Mouse (Mus musculus) E14TG2a.4 (cell line): Measurements from ENCODE around the gene Llgl2.

Source experiments
- H3K27me3 ChIP-seq: 2 replicates; pipeline ENCODE4 v1.6.1; 2014; ENCODE audit warnings: low read length, control low read depth; ENCODE audit not compliant: insufficient read depth
- H3K36me3 ChIP-seq: 2 replicates; pipeline ENCODE4 v1.6.1; 2014; ENCODE audit warnings: low read length, control low read depth; ENCODE audit not compliant: insufficient read depth
- H3K4me1 ChIP-seq: replicated peaks from 2 replicates; pipeline ENCODE4 v1.6.1; 2014; ENCODE audit warnings: low read depth, low read length, control low read depth
- H3K4me3 ChIP-seq: replicated peaks from 2 replicates; pipeline ENCODE4 v1.5.1; 2014; ENCODE audit warnings: mild to moderate bottlenecking, low read length
- H3K9me3 ChIP-seq: 2 replicates; pipeline ENCODE4 v1.6.1; 2014; ENCODE audit warnings: low read length, control low read depth
- CTCF ChIP-seq: conservative IDR thresholded peaks from 2 replicates; pipeline ENCODE4 v1.5.1; 2014; ENCODE audit warnings: low read length
- NANOG ChIP-seq: IDR thresholded peaks from 2 replicates; pipeline ENCODE4 v1.6.1; 2014; ENCODE audit warnings: borderline replicate concordance, low read length, mixed read lengths
- POU5F1 ChIP-seq: IDR thresholded peaks from 2 replicates; pipeline ENCODE4 v1.6.1; 2014; ENCODE audit warnings: low read length, borderline replicate concordance

Llgl2 gene

DNA sequence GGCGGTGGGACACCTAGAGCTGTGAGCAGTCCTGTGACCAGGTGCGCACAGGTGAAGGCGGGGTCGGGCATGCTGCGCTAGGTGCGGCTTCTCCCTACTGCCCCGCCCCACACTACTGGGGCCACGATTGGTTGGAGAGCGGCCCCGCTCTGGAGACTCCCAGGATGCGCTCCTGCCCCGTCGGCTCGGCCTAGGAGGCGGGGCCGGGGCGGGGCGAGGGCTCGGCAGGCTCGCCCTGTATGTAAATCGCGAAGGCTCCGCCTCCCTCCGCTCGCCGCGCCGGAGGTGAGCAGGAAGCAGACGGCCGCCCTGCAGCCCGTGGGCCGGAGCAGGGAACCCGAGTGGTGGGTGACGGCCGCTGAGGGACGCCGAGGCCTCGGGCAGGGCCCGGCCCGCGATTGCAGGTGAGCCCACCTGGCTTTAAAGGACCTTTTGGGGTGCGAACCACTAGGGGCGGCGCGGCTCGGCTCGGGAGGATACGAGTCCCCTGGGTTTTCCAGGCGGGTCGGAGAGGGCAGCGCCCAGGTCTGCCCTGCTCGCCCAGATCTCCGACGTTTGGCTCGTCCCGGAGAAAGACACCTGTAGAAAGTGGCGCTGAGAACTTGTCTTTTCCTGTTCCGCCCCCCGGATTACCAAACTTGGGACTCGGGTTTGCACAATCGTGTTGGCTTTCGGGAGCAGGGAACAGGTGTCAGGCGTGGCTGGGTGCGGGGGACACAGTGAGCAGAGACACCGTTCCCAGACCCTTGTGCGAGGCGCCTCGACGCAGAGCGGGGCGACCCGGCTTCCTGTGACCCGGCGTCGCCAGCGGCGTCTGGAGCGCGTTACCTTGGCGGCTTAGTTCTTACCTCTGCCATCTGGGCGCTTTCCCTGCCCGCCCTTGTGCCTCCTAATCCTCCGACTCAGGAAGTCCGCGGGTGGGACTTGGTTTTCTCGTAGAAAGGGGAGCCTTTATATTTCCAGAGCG is at the start of gene Llgl2:
Gene Llgl2, plus strand, starts transcription at position 276 of the 967 bp plus-strand sequence.
- peaks cover 77% of the 10 kb centered on the region for H3K4me1 ChIP-seq
- no peaks in the 10 kb centered on the region for H3K27me3 ChIP-seq
- H3K9me3 ChIP-seq = no peaks in the 10 kb centered on the region

DNA sequence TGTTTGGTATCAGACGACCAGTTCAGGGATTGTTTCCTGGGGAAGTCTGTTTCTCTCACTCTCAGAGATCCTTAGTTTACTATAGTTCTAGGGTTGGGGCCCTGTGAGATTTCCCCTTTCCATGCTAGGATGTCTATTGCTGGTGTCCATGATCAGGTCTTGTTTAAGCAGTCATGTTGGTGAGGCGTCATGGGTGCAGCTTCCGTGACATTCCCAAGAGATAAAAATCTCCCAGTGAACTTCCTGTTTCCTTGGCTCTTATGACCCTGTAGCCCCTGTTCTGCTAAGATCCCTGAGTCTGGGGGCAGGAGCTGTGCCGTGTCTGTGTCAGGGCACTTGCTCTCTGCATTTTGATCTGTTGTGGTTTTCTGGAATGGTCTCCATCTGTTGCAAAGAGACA is 49.2 kb upstream of the Llgl2 start:
- no peaks in the 10 kb centered on the region for H3K27me3 ChIP-seq
- TF ChIP-seq NANOG = no peak
- TF ChIP-seq CTCF = no peak
- no peak for TF ChIP-seq POU5F1
- H3K9me3 ChIP-seq = no peaks in the 10 kb centered on the region
- peaks cover 52% of the 10 kb centered on the region for H3K4me1 ChIP-seq
- no peaks in the 10 kb centered on the region for H3K36me3 ChIP-seq
- H3K4me3 ChIP-seq = no peak overlapping the region

More for the DNA sequence above, at the start of gene Llgl2:
- Histone ChIP-seq H3K36me3 (peaks cover 50% of the 10 kb centered on the region), H3K4me3 (peak within 1 kb of the TSS; percentile 93)
- TF ChIP-seq POU5F1 = no peak
- no peak for TF ChIP-seq NANOG
- TF ChIP-seq CTCF = no peak

DNA sequence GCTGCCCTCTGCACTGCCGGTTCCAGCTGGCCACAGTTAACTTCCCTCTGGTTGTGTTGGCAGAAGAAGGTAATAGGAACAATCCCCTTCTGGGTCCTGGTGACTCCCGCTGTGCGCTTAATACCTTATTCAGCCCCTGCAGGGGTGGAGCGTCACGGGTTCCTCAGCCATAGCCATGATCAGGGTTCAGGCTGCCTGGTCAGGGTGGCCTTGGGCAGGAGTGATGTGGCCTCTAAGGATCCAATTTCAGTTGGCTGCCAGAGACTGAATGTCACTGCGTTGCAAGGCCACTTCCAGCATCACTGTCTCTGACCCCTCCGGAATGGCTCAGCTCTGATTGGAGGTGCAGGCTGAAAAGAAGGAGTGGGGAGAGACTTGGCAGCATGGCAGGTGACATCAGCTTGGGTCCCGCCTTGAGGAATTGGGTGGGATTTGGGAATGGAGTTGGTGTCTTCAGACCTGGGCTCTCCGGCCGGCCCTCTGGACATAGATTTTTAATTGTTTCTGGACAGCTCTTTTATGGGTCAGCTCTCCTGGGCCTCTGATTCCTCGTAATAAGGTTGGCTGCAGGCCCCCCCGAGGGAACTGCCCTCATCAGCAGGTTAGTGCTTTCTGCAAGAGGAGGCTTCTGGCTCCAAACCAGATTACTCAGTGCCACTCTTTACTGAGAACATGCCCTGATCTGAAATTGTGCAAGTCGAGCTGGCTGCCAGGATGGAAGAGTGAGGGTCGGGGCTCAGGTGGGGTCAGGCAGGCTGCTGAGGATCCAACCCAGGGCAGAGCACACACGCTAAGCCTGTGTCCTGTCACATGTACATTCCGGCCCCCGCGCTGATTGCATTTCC is 47.8 kb upstream of the Llgl2 start:
- no peaks in the 10 kb centered on the region for H3K36me3 ChIP-seq
- no peaks in the 10 kb centered on the region for H3K9me3 ChIP-seq

GRCm38 (mm10) chr11:115776954-115777353 is 46.9 kb upstream of the Llgl2 start:
- TF ChIP-seq CTCF (no peak), POU5F1 (no peak), NANOG (no peak)
- Histone ChIP-seq H3K9me3 (no peaks in the 10 kb centered on the region), H3K36me3 (no peaks in the 10 kb centered on the region), H3K4me1 (peaks cover 65% of the 10 kb centered on the region), H3K27me3 (peaks cover 4% of the 10 kb centered on the region; the same call in 1 of the 2 replicates), H3K4me3 (peak overlapping the region; percentile 46)

More for the DNA sequence above, 47.8 kb upstream of the Llgl2 start:
- Histone ChIP-seq H3K4me1 (peaks cover 56% of the 10 kb centered on the region), H3K4me3 (0 out of 2 replicates have a peak overlapping the region, but pooled peaks have one; percentile 1), H3K27me3 (peaks cover 4% of the 10 kb centered on the region; the same call in 1 of the 2 replicates)
- no peak for TF ChIP-seq NANOG
- TF ChIP-seq POU5F1 = no peak
- no peak for TF ChIP-seq CTCF

DNA sequence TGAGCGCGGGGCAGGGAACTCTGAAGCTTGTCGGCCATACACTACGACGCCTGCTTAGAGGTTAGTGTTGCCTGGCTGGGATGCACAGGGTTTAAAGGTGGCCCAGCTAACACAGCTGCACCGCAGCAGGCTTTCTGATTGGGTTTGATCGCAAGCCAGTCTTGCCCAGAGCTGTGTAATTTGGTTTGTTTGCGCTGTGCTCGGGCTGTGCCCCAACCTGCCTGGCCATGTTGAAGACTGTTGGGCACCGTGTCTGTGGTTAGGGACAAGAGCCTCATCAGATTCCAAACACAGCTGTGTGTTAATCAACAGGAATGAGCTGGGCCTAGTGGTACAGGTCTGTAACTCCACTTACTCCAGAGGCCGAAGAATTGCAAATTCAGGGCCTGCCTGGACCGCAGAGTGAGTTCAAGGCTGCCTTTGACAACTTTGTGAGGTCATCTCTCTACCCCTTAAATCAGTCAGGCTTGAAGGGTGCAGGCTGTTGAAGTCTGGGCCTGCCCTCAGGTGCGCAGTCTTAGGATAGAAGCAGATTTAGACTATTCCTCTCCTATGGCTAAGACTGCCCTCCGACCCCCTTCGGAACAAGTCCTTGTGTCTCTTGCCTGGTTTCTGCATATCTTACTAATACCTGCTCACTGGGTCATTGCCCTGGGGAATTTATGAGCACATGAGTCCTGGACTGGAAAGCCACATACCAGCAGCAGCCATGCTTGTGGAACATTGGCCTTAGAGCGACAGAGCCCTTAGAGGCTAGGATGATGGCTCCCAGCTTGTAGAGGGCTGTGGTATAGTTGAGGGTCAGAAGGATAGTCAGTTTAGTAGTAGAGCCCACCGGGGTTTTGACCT is 46.1 kb upstream of the Llgl2 start:
- no peaks in the 10 kb centered on the region for H3K36me3 ChIP-seq
- H3K4me1 ChIP-seq = peaks cover 70% of the 10 kb centered on the region
- H3K4me3 ChIP-seq = peak overlapping the region; percentile 46
- H3K27me3 ChIP-seq = peaks cover 4% of the 10 kb centered on the region; the same call in 1 of the 2 replicates
- no peak for TF ChIP-seq CTCF
- no peaks in the 10 kb centered on the region for H3K9me3 ChIP-seq

DNA sequence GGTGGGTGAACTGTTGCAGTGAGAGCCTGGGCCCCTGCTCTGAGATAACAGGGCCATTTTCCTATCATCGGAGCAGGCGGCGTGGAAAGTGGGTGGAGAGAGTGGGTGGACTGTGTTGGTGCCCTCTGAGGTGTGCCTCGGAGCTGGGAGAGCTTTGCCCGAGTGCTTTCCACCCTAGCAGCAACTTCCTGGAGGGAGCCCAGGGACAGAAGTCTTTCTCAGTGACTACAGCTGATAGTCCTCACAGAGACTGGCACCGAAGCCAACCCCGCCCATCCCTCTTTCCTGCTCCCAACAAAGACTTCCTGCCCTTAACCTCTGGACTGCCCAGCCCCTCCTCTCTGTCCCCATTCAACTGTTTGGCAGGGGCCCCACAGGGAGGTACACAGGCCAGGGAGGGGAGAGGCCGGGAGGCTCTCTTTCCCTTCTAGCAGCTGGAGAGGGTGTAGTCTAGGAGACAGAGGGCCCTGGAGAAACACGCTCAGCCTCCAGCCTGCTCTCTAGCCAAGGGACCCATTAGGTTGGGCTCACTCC is 44.7 kb upstream of the Llgl2 start:
- Histone ChIP-seq H3K36me3 (no peaks in the 10 kb centered on the region), H3K4me3 (peak overlapping the region; percentile 29; the same call in 1 of the 2 replicates), H3K9me3 (no peaks in the 10 kb centered on the region), H3K27me3 (peaks cover 4% of the 10 kb centered on the region; the same call in 1 of the 2 replicates), H3K4me1 (peaks cover 77% of the 10 kb centered on the region)
- TF ChIP-seq POU5F1 (no peak), CTCF (no peak), NANOG (no peak)

DNA sequence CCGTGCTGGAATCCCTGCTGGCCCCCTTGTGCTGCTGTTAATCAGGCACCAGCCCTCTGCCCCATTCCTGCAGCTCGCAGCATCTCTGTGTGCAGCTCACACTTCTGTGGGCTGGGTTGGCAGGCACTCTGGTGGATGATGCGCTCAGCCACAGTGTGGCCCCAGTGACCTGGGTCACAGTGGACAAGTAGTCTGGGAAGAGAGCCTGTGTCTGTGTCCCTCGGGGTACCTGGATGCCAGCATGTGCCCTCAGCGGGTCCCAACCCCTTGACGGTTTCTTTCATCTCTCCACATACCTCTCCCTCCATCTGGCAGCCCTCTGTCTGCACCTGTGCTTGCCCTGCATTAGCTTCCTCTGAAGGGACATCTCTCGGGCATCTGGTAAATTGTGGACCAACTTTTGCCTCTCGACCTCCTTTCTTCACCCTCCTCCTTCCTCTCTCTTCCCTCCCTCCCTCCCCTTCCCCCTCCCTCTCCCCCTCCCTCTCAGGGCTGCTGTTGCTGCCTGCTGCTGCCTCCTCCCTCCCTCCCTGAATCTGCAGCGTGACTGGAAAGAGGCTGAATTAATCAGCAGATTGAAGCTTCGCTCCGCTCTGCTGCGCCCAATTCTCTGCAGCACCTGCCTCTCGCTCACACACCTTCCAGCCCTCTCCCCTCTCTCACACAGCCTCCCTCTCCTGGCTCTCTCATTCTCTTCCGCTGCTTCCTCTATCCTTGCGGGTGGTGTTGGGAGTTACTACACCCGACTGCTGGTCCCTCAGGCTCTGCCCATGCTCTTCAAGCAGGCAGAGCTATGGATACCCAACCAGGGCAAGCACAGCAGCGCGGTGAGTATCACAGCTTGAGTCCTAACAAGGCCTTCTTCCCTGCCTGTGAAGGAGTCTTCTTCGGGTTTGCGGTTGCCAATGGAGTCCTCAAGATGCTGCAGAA is 43.4 kb upstream of the Llgl2 start:
- H3K27me3 ChIP-seq = peaks cover 4% of the 10 kb centered on the region; the same call in 1 of the 2 replicates
- peaks cover 80% of the 10 kb centered on the region for H3K4me1 ChIP-seq
- no peaks in the 10 kb centered on the region for H3K36me3 ChIP-seq
- H3K9me3 ChIP-seq = no peaks in the 10 kb centered on the region
- TF ChIP-seq POU5F1 (no peak), CTCF (no peak), NANOG (no peak)
- peak overlapping the region; percentile 56; the same call in 1 of the 2 replicates for H3K4me3 ChIP-seq
